Mouse (Mus musculus) spleen, adult 2 months (tissue): ENCODE results near the gene Apc2.

ENCODE experiments used
- CTCF ChIP-seq: fragments of 200-500 bp; IDR thresholded peaks from 2 replicates; pipeline ENCODE4 v1.5.1; 2011; ENCODE audit warnings: mild to moderate bottlenecking, inconsistent platforms; ENCODE audit not compliant: insufficient read depth, insufficient read length, insufficient replicate concordance; ENCODE audit errors: extremely low read depth
- POLR2A ChIP-seq: fragments of 200-500 bp; IDR thresholded peaks from 2 replicates; pipeline ENCODE4 v1.6.1; 2011; ENCODE audit warnings: low read depth, low read length, inconsistent platforms

DNA sequence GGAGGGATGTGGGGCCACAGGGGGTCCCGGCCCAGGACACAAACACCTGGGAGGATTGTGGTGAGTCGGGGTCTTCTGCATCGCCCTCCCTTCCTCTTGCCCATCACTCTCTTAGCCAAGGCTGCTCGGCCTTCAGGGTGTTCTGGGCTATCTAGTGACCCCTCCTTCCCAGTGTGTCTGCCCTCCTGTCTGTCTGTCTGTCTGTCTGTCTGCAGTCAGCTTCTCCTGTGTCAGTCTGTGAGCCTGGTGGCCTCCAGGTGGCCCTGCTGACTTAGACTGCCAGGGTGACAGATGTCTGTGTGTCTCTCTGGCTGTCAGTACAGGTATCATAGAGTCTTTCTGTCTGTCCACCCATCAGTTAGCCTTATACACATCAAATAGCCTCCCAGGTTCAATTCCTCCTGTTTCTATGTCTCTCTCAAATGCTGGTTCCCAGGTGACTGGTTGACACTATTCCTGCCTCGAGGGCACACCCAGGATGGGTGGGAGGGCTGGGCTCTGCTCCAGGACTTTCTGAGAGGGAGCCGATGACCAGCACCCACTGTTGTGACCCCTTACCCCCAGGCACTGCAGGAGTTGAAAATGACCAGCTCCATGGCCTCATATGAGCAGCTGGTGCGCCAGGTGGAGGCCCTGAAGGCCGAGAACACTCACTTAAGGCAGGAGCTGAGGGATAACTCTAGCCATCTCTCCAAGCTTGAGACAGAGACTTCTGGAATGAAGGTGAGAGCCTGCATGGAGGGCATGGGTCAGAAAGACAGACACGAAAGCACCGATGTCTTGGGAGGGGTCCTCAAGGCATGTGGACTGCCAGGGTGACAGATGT lies 5.7 kb downstream of the Apc2 start:
- TF ChIP-seq CTCF (no peak), POLR2A (no peak)
